Mouse (Mus musculus) forebrain, embryonic 12.5 days (tissue): Measurements from ENCODE around the gene Glis3. TPM values are rescaled to one million over a fixed set of nuclear protein-coding genes. Genes with fewer than 3 reads are reported as not detected.

Experiments
- ATAC-seq: fragments of 200-750 bp; cut with Nextera tagmentation; 2 replicates; pipeline ENCODE4 v1.8.0; 2017; ENCODE audit warnings: moderate TSS enrichment; ENCODE audit not compliant: low FRiP score
- H3K27ac ChIP-seq: fragments of 300-500 bp; sonication (generic); 2 replicates; pipeline ENCODE4 v1.5.1; 2016; ENCODE audit warnings: mild to moderate bottlenecking
- H3K27me3 ChIP-seq: fragments of 300-500 bp; sonication (generic); 2 replicates; pipeline ENCODE4 v1.6.1; 2016; ENCODE audit warnings: mild to moderate bottlenecking
- H3K36me3 ChIP-seq: fragments of 300-500 bp; sonication (generic); replicated peaks from 2 replicates; pipeline ENCODE4 v1.6.1; 2016; ENCODE audit warnings: mild to moderate bottlenecking
- H3K4me1 ChIP-seq: fragments of 300-500 bp; sonication (generic); 2 replicates; pipeline ENCODE4 v1.6.1; 2016
- H3K4me2 ChIP-seq: fragments of 300-500 bp; sonication (generic); 2 replicates; pipeline ENCODE4 v1.6.1; 2016; ENCODE audit warnings: mild to moderate bottlenecking, moderate library complexity
- H3K4me3 ChIP-seq: fragments of 300-500 bp; sonication (generic); replicated peaks from 2 replicates; pipeline ENCODE4 v1.5.1; 2016; ENCODE audit warnings: mild to moderate bottlenecking
- H3K9ac ChIP-seq: fragments of 300-500 bp; sonication (generic); 2 replicates; pipeline ENCODE4 v1.6.1; 2016; ENCODE audit warnings: mild to moderate bottlenecking
- H3K9me3 ChIP-seq: fragments of 300-500 bp; sonication (generic); 2 replicates; pipeline ENCODE4 v1.6.1; 2016
- WGBS: fragments of 180-500 bp; shearing (Covaris S2); methylation state at CpG from one replicate; pipeline ENCODE4 v1.1.7; 2016; 5-methylcytosine and 5-hydroxymethylcytosine counted together
- polyA plus RNA-seq: library from polyadenylated mRNA; unstranded; fragments of >200 nt; fragmentation: Nextera tagmentation; extraction: Ambion mirVana; gene quantifications from 2 replicates; pipeline ENCODE4 v1.2.1, GENCODE M21; 2016

Glis3 gene
- polyA plus RNA-seq, 1 experiment from 2014 or later = 2.6 TPM

DNA sequence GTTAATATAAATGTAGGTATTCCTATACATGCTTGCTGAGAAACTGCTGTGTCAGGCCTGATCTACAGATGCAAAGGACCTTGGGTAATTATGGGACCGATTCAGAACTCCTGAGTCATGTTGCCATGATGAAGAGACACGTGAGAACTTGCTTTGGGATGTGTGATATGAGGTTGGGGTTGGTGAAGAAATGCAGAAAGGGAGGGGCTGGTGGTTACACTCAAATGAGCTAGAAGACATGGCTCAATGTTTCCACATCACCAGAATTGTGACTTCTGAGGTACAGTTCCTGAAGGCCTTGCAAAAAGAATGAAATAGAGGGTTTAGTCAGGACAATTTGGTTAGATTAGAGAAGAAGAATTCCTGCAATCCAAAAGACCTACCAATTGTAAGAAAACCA is 405.4 kb downstream of the Glis3 start:
- Histone ChIP-seq H3K4me3 (no peak overlapping the region), H3K27me3 (peaks cover 10% of the 10 kb centered on the region; the same call in 1 of the 2 replicates), H3K9ac (no peak overlapping the region), H3K36me3 (no peaks in the 10 kb centered on the region), H3K9me3 (no peaks in the 10 kb centered on the region), H3K4me1 (peaks cover 12% of the 10 kb centered on the region), H3K27ac (no peak overlapping the region), H3K4me2 (no peak overlapping the region)
- no peak for ATAC-seq
- 91% methylated on average over 2 of the region's 2 CpGs for WGBS

DNA sequence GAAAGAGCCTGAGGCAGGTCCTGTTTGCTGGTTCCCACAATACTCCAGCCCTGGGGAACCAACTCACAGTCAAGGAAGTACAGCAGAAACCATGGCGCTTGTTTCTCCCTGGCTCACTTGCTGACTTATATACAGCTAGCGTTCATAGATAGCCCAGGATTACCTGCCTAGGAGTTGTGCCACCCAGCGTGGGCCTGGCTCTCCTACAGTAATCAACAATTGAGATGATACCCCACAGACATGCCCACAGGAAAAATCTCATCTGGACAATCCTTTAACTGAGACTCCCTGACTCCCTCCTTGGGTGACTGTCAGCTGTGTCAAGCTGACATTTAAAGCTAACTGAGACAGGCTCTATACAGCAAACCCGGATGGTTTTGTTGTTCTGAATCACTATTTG is 405.9 kb downstream of the Glis3 start:
- Histone ChIP-seq H3K27me3 (peaks cover 4% of the 10 kb centered on the region; the same call in 1 of the 2 replicates), H3K9ac (no peak overlapping the region), H3K9me3 (no peaks in the 10 kb centered on the region), H3K4me1 (peaks cover 12% of the 10 kb centered on the region), H3K4me3 (no peak overlapping the region), H3K36me3 (no peaks in the 10 kb centered on the region), H3K27ac (no peak overlapping the region), H3K4me2 (no peak overlapping the region)
- ATAC-seq = no peak
- WGBS = 88% methylated on average over 4 of the region's 4 CpGs

DNA sequence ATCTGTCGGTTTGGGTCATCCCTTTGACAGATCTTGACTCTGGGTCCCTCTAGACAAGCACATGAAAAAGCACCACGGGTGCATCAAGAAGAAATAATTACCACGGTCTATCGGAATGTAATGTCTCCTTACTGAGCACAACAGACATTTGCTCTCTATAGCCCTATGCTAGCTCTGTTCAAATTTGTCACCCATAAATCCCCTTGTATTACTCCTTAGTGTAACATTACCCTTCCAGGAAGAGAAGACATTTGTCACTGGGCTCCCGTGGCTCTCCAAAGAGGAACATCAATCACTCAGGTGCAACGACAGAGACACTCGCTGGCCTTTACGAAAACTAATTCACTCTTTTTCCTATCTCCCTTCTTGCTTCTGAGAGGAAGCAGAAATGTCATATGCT is 413.0 kb downstream of the Glis3 start:
- no peaks in the 10 kb centered on the region for H3K9me3 ChIP-seq
- H3K9ac ChIP-seq = no peak overlapping the region
- H3K27me3 ChIP-seq = no peaks in the 10 kb centered on the region
- H3K27ac ChIP-seq = no peak overlapping the region
- H3K4me1 ChIP-seq = no peaks in the 10 kb centered on the region
- H3K4me2 ChIP-seq = no peak overlapping the region
- ATAC-seq = no peak
- H3K4me3 ChIP-seq = no peak overlapping the region
- WGBS = 91% methylated on average over 8 of the region's 8 CpGs
- H3K36me3 ChIP-seq = no peaks in the 10 kb centered on the region

DNA sequence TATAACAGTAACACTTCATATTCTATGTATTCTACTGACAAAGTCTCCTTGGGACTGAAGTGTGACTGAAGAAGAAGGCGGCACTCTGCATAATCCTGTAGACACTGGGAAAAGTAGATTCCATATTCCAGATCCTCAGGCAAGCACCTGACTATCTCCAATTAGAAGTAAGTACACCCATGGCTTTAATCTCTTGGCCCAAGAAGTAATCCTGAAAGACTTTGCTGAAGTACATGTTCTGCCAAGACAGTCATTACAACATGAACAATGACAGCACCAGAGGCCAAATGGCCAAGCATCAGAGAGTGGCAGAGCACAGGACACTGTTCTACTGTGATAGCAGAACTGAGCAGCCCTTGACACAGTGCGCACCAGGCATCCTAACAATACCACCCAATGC is 414.1 kb downstream of the Glis3 start:
- Histone ChIP-seq H3K9ac (no peak overlapping the region), H3K36me3 (no peaks in the 10 kb centered on the region), H3K4me3 (no peak overlapping the region), H3K4me2 (no peak overlapping the region), H3K4me1 (no peaks in the 10 kb centered on the region), H3K9me3 (no peaks in the 10 kb centered on the region), H3K27ac (no peak overlapping the region), H3K27me3 (no peaks in the 10 kb centered on the region)
- 87% methylated on average over 2 of the region's 2 CpGs for WGBS
- no peak for ATAC-seq

DNA sequence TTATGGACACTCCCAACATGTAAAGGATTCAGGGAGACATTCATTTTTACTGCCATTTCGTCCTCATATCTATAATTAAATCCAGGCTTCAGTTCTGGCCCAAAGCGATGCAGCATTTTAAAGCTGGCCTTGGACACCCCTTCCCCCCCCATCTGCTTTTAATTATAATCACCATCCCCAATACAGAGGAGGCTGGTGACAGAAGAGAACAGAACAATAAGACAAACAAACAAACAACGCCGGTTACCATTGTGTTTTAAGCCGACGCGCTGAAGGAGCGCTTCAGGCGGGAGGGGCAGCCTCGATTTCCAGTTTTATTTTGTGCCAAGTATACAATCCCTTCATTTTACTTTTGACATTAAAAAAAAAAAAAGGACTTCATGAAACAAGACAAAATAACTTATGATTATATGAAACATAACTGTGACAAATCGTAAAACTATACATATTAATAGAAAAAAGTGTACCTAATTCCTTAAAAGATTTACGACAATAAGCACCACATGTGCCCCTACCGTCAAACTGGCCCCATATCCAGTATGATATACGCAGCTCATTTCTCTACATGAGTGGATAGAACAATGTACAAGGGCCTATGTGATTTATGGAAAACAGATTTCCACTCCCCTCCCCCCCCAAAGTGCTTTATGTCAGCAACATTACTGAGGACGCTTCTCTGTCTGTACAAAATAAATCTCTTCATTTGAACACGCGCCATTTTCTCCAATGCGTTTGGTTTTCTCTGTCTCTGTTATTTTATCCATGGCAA is 420.8 kb downstream of the Glis3 start:
- Histone ChIP-seq H3K27me3 (no peaks in the 10 kb centered on the region), H3K4me3 (no peak overlapping the region), H3K27ac (no peak overlapping the region), H3K9me3 (no peaks in the 10 kb centered on the region), H3K4me1 (no peaks in the 10 kb centered on the region), H3K9ac (no peak overlapping the region), H3K36me3 (no peaks in the 10 kb centered on the region), H3K4me2 (no peak overlapping the region)
- WGBS = 86% methylated on average over 18 of the region's 18 CpGs
- ATAC-seq = no peak

DNA sequence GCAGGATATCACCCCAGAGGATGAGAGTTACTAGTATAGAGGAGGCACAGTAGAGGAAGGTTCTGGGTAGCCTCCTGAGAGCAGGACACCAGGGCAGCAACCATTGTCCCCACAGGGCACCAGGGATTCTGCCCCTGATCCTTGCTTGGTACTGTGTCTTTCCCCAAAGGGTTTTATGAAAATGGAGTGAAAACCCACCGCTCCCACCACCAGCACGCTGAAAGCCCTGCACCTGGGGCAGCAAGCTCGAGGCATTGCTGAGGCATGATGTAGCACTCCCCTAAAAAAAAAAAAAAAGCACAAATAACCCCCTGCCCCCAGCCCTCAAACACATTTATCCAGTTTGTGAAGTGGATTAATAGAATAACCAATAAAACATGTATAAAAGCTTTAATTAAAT is 421.4 kb downstream of the Glis3 start:
- Histone ChIP-seq H3K36me3 (no peaks in the 10 kb centered on the region), H3K4me3 (no peak overlapping the region), H3K4me1 (no peaks in the 10 kb centered on the region), H3K4me2 (no peak overlapping the region), H3K27ac (no peak overlapping the region), H3K9me3 (no peaks in the 10 kb centered on the region), H3K9ac (no peak overlapping the region), H3K27me3 (no peaks in the 10 kb centered on the region)
- WGBS = 79% methylated on average over 3 of the region's 3 CpGs
- no peak for ATAC-seq

DNA sequence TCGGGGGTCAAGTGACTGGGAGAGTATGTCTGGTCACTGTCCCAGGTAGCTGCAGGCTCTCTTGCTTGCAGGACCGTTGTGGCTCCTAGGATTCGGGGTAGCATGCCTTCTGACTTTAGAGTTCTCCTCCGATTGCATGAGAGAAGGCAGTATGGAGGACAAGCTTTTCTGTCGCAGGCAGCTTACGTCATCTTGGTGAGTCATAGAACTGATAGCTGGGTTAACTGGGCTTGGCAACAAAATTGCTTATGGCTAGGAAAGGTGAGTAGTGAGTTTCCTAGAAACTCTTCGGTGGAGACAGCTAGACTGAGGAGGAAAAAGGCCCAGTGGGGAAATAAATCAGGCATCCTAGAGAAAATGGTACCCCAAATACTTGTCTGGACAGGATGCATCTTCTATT is 432.5 kb downstream of the Glis3 start:
- 91% methylated on average over 7 of the region's 7 CpGs for whole genome bisulfite sequencing
- ATAC-seq = no peak
- Histone ChIP-seq H3K9me3 (no peaks in the 10 kb centered on the region), H3K4me2 (no peak overlapping the region), H3K27me3 (no peaks in the 10 kb centered on the region), H3K36me3 (no peaks in the 10 kb centered on the region), H3K4me3 (no peak overlapping the region), H3K9ac (no peak overlapping the region), H3K4me1 (no peaks in the 10 kb centered on the region), H3K27ac (no peak overlapping the region)

DNA sequence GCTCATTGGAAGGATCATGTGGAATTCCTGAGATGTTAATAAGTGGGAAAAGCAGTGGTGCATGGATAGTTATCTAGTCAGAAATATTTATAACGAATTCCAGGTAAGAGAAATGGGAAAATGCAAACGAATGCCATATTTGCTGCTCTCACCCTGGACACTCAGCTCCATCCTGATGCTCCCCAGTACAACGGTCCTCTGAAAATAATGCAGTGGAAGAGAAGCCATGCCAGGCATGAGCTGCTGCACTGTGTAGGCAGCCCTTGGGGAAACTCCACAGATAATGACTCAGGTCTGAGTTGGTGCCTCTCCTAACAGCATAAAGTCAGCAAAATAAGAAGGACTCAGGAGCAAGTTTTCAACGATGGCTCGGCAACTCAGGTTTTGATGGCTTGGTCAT is 433.7 kb downstream of the Glis3 start:
- H3K4me3 ChIP-seq = no peak overlapping the region
- no peak overlapping the region for H3K9ac ChIP-seq
- no peaks in the 10 kb centered on the region for H3K4me1 ChIP-seq
- WGBS = 89% methylated on average over 5 of the region's 5 CpGs
- no peak for ATAC-seq
- H3K9me3 ChIP-seq = no peaks in the 10 kb centered on the region
- H3K36me3 ChIP-seq = no peaks in the 10 kb centered on the region
- H3K27ac ChIP-seq = no peak overlapping the region
- no peaks in the 10 kb centered on the region for H3K27me3 ChIP-seq
- H3K4me2 ChIP-seq = no peak overlapping the region

DNA sequence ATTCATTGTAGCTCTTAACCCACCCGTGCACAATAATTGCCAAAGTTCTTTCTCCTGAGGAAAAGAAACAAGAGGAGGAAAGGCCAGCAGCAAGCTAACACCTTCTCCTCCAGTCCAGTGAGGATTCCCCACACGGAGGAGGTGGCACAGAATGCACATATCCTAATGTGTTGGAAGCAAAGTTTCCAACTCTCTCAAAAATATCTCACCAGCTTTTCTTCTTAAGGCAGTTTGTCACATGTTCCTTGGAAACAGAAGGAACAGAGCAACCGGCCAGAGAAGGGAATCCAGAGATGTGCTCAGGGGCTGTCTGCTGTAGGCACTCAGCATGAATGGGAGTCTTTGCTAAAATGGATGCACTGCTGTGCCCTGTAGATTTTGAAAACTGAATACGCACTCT is 441.8 kb downstream of the Glis3 start:
- Histone ChIP-seq H3K27ac (no peak overlapping the region), H3K27me3 (no peaks in the 10 kb centered on the region), H3K4me1 (no peaks in the 10 kb centered on the region), H3K36me3 (no peaks in the 10 kb centered on the region), H3K9me3 (no peaks in the 10 kb centered on the region), H3K4me2 (no peak overlapping the region), H3K4me3 (no peak overlapping the region), H3K9ac (no peak overlapping the region)
- ATAC-seq = no peak
- WGBS = 84% methylated on average over 4 of the region's 4 CpGs

DNA sequence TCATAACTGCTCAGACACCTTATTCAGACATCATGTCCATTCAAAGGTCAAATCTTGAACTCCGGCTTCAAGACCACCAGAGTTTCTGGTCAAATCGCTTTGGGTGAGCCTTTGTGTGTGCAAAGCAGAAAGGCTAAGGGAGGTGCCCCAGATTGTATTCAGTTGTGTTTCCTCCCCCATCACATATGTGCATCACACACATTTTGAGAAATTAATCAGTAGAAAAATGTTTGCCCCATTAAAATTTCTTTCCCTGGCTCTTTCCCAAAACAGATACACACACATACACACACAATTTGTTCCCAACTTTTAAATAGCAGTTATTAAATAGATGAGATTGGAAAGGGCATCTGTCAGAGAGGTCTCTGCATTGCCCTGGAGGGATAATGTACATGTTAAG is 442.3 kb downstream of the Glis3 start:
- Histone ChIP-seq H3K27me3 (no peaks in the 10 kb centered on the region), H3K4me2 (no peak overlapping the region), H3K27ac (no peak overlapping the region), H3K4me3 (no peak overlapping the region), H3K4me1 (no peaks in the 10 kb centered on the region), H3K36me3 (no peaks in the 10 kb centered on the region), H3K9ac (no peak overlapping the region), H3K9me3 (no peaks in the 10 kb centered on the region)
- no peak for ATAC-seq
- 95% methylated on average over 2 of the region's 2 CpGs for WGBS

DNA sequence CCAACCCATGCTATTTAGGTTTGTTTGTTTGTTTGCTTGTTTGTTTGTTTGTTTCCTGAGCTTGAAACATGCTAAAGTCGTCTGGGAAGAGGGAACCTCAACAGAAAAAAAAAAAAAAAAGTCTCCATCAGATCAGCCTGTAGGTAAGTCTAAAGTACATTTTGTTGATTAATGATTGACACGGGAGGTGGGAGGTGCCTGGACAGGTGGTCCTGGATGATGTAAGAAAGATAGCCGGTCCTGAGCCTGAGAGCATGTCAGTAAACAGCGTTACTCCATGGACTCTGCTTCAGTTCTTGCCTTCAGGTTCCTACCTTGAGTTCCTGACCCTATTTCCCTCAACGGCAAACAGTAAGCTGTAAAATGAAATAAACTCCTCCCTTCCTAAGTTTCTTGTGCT is 444.3 kb downstream of the Glis3 start:
- H3K4me1 ChIP-seq = no peaks in the 10 kb centered on the region
- H3K36me3 ChIP-seq = no peaks in the 10 kb centered on the region
- no peak overlapping the region for H3K9ac ChIP-seq
- H3K27ac ChIP-seq = no peak overlapping the region
- H3K4me2 ChIP-seq = no peak overlapping the region
- no peak for ATAC-seq
- no peaks in the 10 kb centered on the region for H3K27me3 ChIP-seq
- H3K9me3 ChIP-seq = no peaks in the 10 kb centered on the region
- WGBS = 86% methylated on average over 5 of the region's 5 CpGs
- no peak overlapping the region for H3K4me3 ChIP-seq

DNA sequence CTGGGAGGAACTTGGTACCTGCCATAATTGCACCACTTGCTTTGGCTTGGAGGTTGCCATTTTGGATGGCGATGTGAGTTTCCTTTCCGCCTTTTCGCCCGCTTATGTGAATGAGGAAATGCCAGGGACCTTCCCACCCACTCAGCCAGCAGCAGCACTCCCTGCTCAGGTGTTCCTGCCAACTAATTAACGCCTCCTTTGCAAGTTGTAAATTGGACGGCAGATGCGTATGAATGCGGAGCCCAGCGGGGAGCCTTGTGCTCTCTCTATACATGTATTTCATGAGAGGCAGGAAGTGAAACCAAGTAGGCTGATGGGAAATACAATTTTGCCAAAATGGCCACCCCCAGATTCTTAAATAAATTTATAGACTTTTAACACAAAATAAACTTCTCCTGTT is 444.8 kb downstream of the Glis3 start:
- no peak overlapping the region for H3K27ac ChIP-seq
- peak; percentile 23; the same call in 1 of the 2 replicates for ATAC-seq
- H3K9me3 ChIP-seq = no peaks in the 10 kb centered on the region
- H3K36me3 ChIP-seq = no peaks in the 10 kb centered on the region
- H3K4me2 ChIP-seq = no peak overlapping the region
- H3K4me1 ChIP-seq = no peaks in the 10 kb centered on the region
- no peak overlapping the region for H3K4me3 ChIP-seq
- H3K9ac ChIP-seq = no peak overlapping the region
- no peaks in the 10 kb centered on the region for H3K27me3 ChIP-seq
- WGBS = 79% methylated on average over 9 of the region's 9 CpGs

DNA sequence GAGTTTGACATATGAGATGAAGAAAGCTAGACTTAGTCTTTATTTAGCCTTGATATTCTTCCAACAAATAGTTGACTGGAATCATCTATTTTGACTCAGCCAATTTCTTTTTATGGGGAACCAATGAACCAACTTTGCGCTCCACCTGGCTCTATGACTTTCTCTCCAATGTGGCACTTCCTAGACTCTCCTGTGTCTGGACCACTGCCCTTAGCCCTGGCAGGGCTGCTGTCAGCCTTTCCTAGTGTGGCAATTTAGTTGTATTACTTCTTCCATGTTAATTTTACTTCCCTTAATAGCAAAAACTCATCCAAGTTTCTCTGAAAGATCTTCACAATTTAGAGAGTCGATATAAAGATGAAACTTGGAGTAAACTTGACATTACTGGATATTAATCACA is 445.2 kb downstream of the Glis3 start:
- H3K27me3 ChIP-seq = no peaks in the 10 kb centered on the region
- no peak overlapping the region for H3K4me2 ChIP-seq
- H3K4me3 ChIP-seq = no peak overlapping the region
- ATAC-seq = no peak
- no peaks in the 10 kb centered on the region for H3K36me3 ChIP-seq
- H3K27ac ChIP-seq = no peak overlapping the region
- no peaks in the 10 kb centered on the region for H3K4me1 ChIP-seq
- H3K9ac ChIP-seq = no peak overlapping the region
- no peaks in the 10 kb centered on the region for H3K9me3 ChIP-seq
- 94% methylated on average over 2 of the region's 2 CpGs for WGBS
